Mouse (Mus musculus) midbrain, embryonic 13.5 days (tissue): ENCODE data around the gene Arl8a. TPM values are rescaled to one million over a fixed set of nuclear protein-coding genes. Genes with fewer than 3 reads are reported as not detected.
A peak's percentile ranks its signal among the peaks of the same experiment; 100 is the strongest.

Experiments used
- ATAC-seq: fragments of 200-750 bp; cut with Nextera tagmentation; 2 replicates; pipeline ENCODE4 v1.8.0; 2017; ENCODE audit warnings: mild to moderate bottlenecking, moderate TSS enrichment, moderate library complexity
- H3K27ac ChIP-seq: fragments of 300-500 bp; sonication (generic); 2 replicates; pipeline ENCODE4 v1.5.1; 2015; ENCODE audit warnings: inconsistent platforms, mild to moderate bottlenecking, moderate library complexity
- H3K27me3 ChIP-seq: fragments of 300-500 bp; sonication (generic); 2 replicates; pipeline ENCODE4 v1.6.1; 2015; ENCODE audit warnings: mild to moderate bottlenecking, inconsistent platforms
- H3K36me3 ChIP-seq: fragments of 300-500 bp; sonication (generic); 2 replicates; pipeline ENCODE4 v1.6.1; 2015; ENCODE audit warnings: mild to moderate bottlenecking, inconsistent platforms
- H3K4me1 ChIP-seq: fragments of 300-500 bp; sonication (generic); replicated peaks from 2 replicates; pipeline ENCODE4 v1.6.1; 2015; ENCODE audit warnings: inconsistent platforms
- H3K4me2 ChIP-seq: fragments of 300-500 bp; sonication (generic); replicated peaks from 2 replicates; pipeline ENCODE4 v1.6.1; 2015; ENCODE audit warnings: moderate library complexity, mild to moderate bottlenecking, inconsistent platforms
- H3K4me3 ChIP-seq: fragments of 300-500 bp; sonication (generic); replicated peaks from 2 replicates; pipeline ENCODE4 v1.5.1; 2015; ENCODE audit warnings: mild to moderate bottlenecking, inconsistent platforms
- H3K9ac ChIP-seq: fragments of 300-500 bp; sonication (generic); replicated peaks from 2 replicates; pipeline ENCODE4 v1.6.1; 2015; ENCODE audit warnings: mild to moderate bottlenecking, inconsistent platforms
- H3K9me3 ChIP-seq: fragments of 300-500 bp; sonication (generic); 2 replicates; pipeline ENCODE4 v1.6.1; 2016; ENCODE audit warnings: mild to moderate bottlenecking, inconsistent platforms
- WGBS: fragments of 180-500 bp; shearing (Covaris S2); methylation state at CpG from one replicate; pipeline ENCODE4 v1.1.7; 2015; 5-methylcytosine and 5-hydroxymethylcytosine counted together
- polyA plus RNA-seq: library from polyadenylated mRNA; unstranded; fragments of >200 nt; fragmentation: Nextera tagmentation; extraction: Ambion mirVana; gene quantifications from 2 replicates; pipeline ENCODE4 v1.2.1, GENCODE M21; 2015

Gene Arl8a
- polyA plus RNA-seq, 1 experiment from 2014 or later = 247 TPM

DNA sequence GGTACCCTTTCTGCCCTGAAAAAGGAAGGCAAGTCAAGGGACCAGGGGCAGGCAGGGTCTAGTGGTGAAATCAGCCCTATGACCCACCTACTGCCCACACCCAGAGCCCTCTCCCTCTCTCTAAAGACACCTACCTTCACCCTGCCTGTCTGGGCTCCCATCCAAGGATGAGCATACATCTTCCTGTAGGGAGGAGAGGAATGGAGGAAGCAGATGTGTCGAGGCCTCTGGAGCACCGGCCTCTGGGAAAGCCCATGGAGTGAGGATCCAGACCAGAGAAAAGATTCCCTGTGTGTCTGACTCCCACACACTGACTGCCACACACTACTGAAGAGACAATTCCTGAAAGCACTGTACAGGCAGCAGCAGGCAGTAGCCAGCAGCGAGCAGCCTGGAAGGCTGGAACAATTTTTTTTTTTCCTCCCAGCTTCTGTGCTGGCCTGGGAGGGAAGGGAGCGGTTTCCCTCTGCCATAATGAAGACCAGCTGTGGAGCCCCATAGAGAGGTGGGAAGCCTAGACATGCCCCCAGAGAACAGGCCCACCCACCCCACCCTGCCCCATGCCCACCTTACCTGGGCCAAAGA, 20.1 kb upstream of the Arl8a start:
- no peak overlapping the region for H3K4me2 ChIP-seq
- H3K9ac ChIP-seq = peak overlapping the region; percentile 37; the same call in 1 of the 2 replicates
- no peaks in the 10 kb centered on the region for H3K9me3 ChIP-seq
- H3K27me3 ChIP-seq = peaks cover 11% of the 10 kb centered on the region; the same call in 1 of the 2 replicates
- peaks cover 7% of the 10 kb centered on the region for H3K4me1 ChIP-seq
- 73% methylated on average over 4 of the region's 4 CpGs for WGBS
- no peak overlapping the region for H3K27ac ChIP-seq
- H3K36me3 ChIP-seq = no peaks in the 10 kb centered on the region
- H3K4me3 ChIP-seq = no peak overlapping the region
- no peak for ATAC-seq

DNA sequence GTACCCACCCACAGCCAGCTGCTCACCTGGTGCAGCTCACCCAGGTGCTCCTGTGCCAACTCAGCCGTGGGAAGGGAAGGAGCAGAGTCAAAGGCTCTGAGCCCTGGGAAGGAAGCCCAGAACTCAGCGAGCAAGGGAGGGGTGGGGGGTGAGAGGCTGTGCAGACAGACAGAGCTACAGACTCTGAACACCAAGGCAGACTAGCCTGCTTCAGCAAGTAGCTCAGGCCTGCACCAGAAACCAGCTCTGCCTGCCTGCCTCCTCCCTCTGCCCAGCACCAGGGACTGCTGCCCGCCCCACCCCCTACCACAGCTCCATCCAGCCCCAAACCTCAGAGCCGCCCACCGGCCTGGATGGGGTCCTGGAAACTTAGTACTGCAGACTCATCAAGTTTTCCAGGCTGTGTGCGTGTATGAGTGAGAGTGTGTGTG, 18.6 kb upstream of the Arl8a start:
- ATAC-seq = no peak
- Histone ChIP-seq H3K4me3 (no peak overlapping the region), H3K27ac (no peak overlapping the region), H3K9ac (no peak overlapping the region), H3K4me1 (peaks cover 7% of the 10 kb centered on the region), H3K4me2 (no peak overlapping the region), H3K27me3 (peaks cover 14% of the 10 kb centered on the region; the same call in 1 of the 2 replicates), H3K9me3 (no peaks in the 10 kb centered on the region), H3K36me3 (no peaks in the 10 kb centered on the region)
- WGBS = 55% methylated on average over 6 of the region's 6 CpGs

DNA sequence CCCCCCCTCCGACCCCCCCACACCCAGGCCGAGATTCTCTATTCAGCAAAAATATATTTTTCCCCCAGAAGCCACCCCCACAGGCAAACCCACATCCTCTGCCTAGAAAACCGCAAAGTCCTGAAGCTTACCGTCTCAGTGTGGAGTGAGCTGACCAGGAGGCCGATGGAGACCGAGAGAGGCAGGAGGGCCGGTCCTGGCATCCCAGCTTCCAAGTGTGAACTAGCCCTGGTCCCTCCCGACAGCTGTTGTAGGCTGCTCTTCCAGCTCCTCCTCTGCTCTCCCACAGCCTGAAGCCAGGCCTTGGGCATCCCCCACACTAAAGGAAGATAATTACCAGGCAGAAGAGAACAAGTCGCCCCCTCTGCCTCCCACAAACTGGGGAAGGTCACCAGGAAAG, 17.6 kb upstream of the Arl8a start:
- Histone ChIP-seq H3K27ac (no peak overlapping the region), H3K4me3 (no peak overlapping the region), H3K27me3 (peaks cover 14% of the 10 kb centered on the region; the same call in 1 of the 2 replicates), H3K4me1 (peaks cover 7% of the 10 kb centered on the region), H3K36me3 (no peaks in the 10 kb centered on the region), H3K9ac (no peak overlapping the region), H3K9me3 (no peaks in the 10 kb centered on the region), H3K4me2 (no peak overlapping the region)
- ATAC-seq = no peak
- WGBS = 26% methylated on average over 9 of the region's 9 CpGs

DNA sequence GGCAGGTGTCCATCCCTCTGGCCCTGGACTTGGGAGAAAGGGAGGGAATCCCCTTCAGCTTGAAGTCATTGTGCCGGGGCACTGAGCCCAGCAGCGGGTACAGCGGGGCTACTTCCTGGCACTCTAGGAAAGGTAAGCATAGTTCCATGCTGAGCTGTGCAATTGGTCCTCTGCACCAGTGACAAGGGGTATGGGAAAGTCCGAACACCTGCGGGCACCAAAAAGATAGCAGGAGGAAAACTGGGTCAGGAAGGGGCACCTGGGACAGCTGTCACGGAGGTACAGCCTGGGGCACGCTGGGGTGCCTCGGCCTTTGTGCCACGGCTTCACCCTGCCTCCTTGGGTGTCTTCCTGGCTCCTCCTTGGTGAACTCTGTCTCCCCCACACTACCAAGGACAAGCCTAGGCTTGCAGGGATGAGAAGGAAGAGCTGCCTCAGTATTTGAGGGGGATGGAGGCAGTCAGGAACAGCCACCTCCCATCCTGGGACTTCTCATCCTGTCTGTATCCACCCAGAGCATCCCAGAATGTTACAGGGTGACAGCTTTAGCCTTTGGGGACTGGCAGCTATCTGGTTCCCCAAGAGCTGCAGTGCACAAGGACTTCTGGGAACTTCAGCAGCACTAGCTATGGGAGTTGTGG, 17.0 kb upstream of the Arl8a start:
- H3K36me3 ChIP-seq = no peaks in the 10 kb centered on the region
- no peak overlapping the region for H3K27ac ChIP-seq
- WGBS = 55% methylated on average over 9 of the region's 9 CpGs
- H3K4me3 ChIP-seq = no peak overlapping the region
- peaks cover 14% of the 10 kb centered on the region; the same call in 1 of the 2 replicates for H3K27me3 ChIP-seq
- no peak overlapping the region for H3K4me2 ChIP-seq
- H3K9ac ChIP-seq = no peak overlapping the region
- peaks cover 7% of the 10 kb centered on the region for H3K4me1 ChIP-seq
- ATAC-seq = no peak
- no peaks in the 10 kb centered on the region for H3K9me3 ChIP-seq

DNA sequence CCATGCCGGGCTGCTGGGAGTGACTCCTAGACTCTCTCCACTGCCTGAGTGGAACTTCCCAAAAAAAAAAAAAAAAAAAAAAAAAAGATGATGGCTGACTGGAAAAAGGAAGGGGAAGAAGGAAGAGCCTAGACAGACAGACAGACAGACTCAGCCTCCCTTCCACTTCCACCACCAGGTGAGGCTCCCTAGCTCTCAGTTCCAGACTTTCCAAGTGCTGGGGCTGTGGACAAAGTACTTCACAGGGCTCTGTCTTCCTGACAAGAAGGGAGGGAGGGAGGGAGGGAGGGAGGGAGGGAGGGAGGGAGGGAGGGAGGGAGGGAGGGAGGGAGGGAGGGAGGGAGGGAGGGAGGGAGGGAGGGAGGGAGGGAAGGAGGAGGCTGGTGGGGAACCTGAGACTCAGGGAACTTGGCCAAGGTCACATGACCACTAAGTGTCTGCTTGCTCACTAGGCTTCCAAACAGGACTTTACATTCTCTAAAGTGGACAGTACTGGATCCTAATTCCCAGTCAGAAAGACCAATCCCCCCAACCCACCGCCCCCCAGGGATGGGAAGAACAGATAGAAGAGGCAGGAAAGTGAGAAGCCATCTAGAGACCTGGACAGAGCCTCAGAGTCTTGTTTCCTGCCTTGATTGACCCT, 16.1 kb upstream of the Arl8a start:
- ATAC-seq = no peak
- no peak overlapping the region for H3K9ac ChIP-seq
- no peaks in the 10 kb centered on the region for H3K9me3 ChIP-seq
- H3K4me3 ChIP-seq = no peak overlapping the region
- H3K27me3 ChIP-seq = peaks cover 14% of the 10 kb centered on the region; the same call in 1 of the 2 replicates
- WGBS = 71% methylated on average over 2 of the region's 2 CpGs
- H3K36me3 ChIP-seq = no peaks in the 10 kb centered on the region
- no peak overlapping the region for H3K4me2 ChIP-seq
- no peak overlapping the region for H3K27ac ChIP-seq
- H3K4me1 ChIP-seq = peaks cover 7% of the 10 kb centered on the region

DNA sequence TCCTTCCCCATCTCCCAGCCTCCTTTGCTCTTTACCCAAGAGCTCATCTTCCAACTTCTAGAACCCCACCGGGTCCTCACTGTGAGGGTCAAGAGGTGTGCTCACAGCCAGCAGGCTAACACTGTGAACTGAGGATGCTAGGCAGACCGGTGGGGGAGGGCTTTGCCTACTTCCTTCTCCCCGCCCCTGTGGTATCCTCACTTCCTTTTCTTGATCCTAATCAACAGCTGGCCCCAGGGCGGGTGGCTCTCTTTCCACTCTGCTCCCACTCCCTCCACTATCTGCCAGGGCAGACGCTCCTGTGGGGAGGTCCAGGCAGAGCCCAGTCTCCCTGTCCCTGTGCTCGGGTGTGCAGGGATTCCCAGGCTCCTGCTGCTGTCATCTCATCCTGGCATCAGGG, 15.6 kb upstream of the Arl8a start:
- H3K9me3 ChIP-seq = no peaks in the 10 kb centered on the region
- peaks cover 14% of the 10 kb centered on the region; the same call in 1 of the 2 replicates for H3K27me3 ChIP-seq
- H3K4me2 ChIP-seq = no peak overlapping the region
- H3K36me3 ChIP-seq = no peaks in the 10 kb centered on the region
- H3K9ac ChIP-seq = no peak overlapping the region
- WGBS = 45% methylated on average over 6 of the region's 6 CpGs
- H3K27ac ChIP-seq = no peak overlapping the region
- peaks cover 7% of the 10 kb centered on the region for H3K4me1 ChIP-seq
- H3K4me3 ChIP-seq = no peak overlapping the region
- ATAC-seq = no peak

DNA sequence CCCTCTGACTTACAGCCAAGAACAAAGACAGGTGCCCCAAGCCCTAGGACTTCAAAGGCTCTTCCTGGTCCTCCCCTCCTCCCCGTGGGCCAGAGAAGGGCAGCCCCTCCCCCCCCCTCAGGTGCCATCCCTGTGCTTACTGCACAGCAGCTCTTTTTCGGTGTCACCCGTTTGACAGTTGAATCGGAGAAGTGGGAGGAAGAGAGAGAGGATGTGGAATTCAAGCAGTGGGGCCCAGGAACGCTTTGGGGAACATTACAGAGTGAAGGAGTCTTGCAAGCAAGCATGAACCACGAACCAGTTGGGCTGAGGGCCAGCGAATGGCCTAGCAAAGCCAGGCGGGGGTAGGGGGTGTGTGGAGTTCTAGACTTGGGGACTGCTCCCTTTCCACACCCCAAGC, 15.1 kb upstream of the Arl8a start:
- H3K4me2 ChIP-seq = no peak overlapping the region
- no peaks in the 10 kb centered on the region for H3K9me3 ChIP-seq
- H3K9ac ChIP-seq = no peak overlapping the region
- peaks cover 7% of the 10 kb centered on the region for H3K4me1 ChIP-seq
- WGBS = 63% methylated on average over 8 of the region's 8 CpGs
- H3K27ac ChIP-seq = no peak overlapping the region
- peaks cover 14% of the 10 kb centered on the region; the same call in 1 of the 2 replicates for H3K27me3 ChIP-seq
- ATAC-seq = no peak
- no peak overlapping the region for H3K4me3 ChIP-seq
- no peaks in the 10 kb centered on the region for H3K36me3 ChIP-seq

DNA sequence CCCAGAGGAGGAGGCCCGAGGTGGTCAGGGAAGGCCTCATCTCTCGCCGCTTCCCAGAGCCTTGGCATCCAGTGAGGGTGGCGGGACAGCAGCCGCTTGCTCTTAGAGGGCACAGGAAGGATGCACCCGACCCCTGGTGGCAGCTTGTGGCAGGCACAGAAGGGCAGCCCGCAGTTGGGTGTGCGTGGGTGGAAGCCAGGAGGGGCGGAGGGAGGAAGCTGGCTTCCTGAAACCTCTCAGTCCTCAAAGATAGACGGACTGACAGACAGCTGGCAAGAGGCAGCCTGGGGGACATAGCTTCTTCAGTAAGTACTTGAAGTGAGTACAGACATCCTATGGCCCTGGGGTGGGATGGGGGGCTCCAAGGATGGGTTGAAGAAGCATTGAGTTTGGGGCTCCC, 14.2 kb upstream of the Arl8a start, which contains the start of gene Ptpn7:
Gene Ptpn7 (plus strand): TSS at position 228 of the 400 bp plus-strand sequence.
- Histone ChIP-seq H3K4me2 (no peak within 1 kb of the TSS), H3K27me3 (peaks cover 14% of the 10 kb centered on the region; the same call in 1 of the 2 replicates), H3K9me3 (no peaks in the 10 kb centered on the region), H3K4me1 (peaks cover 7% of the 10 kb centered on the region), H3K9ac (no peak within 1 kb of the TSS), H3K27ac (no peak within 1 kb of the TSS), H3K36me3 (no peaks in the 10 kb centered on the region), H3K4me3 (no peak within 1 kb of the TSS)
- ATAC-seq = no peak
- 40% methylated on average over 10 of the region's 10 CpGs for WGBS

DNA sequence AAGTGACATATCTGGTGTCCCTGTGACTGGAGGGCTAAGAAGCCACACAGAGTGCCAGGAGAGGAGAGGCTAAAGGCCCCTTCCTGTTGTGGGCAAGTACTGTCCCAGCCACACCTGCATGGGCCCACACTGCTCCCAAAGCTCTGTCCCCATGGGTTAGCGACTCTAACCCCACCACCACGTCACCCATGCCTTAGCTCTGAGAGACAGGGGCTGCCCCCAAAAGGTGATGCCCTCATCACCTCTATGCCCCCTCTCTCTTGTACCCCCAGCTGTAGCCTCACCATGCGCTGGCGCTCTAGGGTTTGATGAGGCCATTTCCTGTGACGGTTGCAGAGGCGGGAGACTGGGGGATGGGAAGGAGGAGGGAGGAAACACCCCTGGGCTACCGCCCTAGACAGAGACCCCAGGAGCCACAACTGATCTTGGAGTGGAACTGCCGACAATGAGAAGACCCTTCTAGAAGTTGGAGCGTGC, 13.7 kb upstream of the Arl8a start:
- Histone ChIP-seq H3K36me3 (no peaks in the 10 kb centered on the region), H3K4me1 (peaks cover 7% of the 10 kb centered on the region), H3K27ac (no peak overlapping the region), H3K27me3 (peaks cover 12% of the 10 kb centered on the region; the same call in 1 of the 2 replicates), H3K4me3 (no peak overlapping the region), H3K4me2 (no peak overlapping the region), H3K9me3 (no peaks in the 10 kb centered on the region), H3K9ac (no peak overlapping the region)
- 93% methylated on average over 9 of the region's 9 CpGs for WGBS
- ATAC-seq = no peak

DNA sequence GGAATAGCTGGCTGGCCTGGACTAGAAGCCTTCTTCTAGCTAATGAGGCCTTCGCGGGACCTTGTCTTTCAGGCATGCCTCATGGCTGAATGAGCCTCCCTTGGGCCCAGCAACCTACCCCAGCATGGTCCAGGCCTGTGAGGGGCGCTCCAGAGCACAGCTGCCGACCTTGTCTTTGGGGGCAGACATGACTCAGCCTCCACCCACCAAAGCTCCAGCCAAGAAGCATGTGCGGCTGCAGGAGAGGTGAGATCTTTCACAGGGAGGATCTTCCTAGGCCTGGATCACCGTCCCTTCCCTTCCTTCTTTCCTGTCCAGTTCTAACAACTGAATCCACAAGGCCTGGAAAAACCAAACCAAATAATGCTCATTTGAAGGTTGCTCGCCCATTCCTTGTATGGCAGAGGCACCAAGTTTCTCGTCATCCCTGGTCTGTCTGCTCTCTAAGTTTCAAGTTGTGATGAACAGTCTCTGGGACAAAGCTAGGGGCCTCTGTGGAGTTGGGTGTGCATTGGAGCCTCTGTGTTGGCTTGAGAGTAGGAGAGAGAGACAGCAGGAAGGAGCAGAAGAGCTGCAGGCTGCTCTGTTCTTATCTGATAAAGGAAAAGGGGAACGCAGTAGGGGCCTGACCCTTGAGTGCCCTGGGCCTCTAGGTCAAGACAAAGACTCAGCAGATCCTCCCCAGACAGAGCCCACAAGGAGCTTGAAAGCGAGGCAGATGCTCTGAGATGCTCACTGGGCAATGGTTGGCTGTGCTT, 12.8 kb upstream of the Arl8a start:
- Histone ChIP-seq H3K4me1 (peaks cover 7% of the 10 kb centered on the region), H3K36me3 (no peaks in the 10 kb centered on the region), H3K27me3 (peaks cover 10% of the 10 kb centered on the region; the same call in 1 of the 2 replicates), H3K4me3 (no peak overlapping the region), H3K9ac (no peak overlapping the region), H3K9me3 (no peaks in the 10 kb centered on the region), H3K4me2 (no peak overlapping the region), H3K27ac (no peak overlapping the region)
- no peak for ATAC-seq
- 84% methylated on average over 10 of the region's 10 CpGs for WGBS

DNA sequence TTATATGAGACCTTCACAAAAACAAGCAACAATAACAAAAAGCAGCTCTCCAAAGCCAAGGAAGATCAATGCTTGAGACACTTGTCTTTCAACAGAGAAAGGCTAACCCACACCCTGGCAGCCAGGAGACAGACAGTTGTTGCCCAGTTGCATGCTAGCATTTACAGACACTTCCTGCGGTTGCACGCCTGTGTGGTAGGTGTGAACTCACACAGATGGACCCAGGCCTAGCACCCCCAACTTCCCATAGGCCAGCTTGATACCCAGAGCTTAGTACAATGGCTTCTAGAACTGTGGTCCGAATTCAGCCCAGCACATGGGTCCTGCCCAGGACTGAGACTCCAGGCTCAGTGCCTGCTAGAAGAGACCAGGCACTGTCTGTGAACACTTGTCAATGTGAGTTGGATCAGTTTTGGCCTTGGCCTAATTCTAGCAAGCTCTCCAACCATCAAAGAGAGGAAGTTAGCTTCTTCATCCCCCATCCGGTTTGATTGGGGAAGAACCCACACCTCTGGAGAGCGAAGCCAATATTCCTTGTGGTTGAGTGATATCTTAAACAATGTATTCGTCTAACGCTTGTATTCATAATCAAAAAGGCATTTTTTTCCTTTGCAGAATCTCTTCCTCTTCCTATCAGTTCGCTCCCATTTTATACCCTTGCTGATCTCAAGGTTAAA, 11.4 kb upstream of the Arl8a start:
- no peaks in the 10 kb centered on the region for H3K36me3 ChIP-seq
- no peak overlapping the region for H3K27ac ChIP-seq
- H3K9me3 ChIP-seq = no peaks in the 10 kb centered on the region
- H3K9ac ChIP-seq = no peak overlapping the region
- 0 out of 2 replicates have a peak, but pooled peaks cover 2% of the 10 kb centered on the region for H3K27me3 ChIP-seq
- ATAC-seq = no peak
- 93% methylated on average over 8 of the region's 8 CpGs for WGBS
- no peak overlapping the region for H3K4me3 ChIP-seq
- H3K4me2 ChIP-seq = no peak overlapping the region
- H3K4me1 ChIP-seq = 0 out of 2 replicates have a peak, but pooled peaks cover 3% of the 10 kb centered on the region
